ENCODE assay signal across 8 mouse cellular contexts in the genomic region with DNA sequence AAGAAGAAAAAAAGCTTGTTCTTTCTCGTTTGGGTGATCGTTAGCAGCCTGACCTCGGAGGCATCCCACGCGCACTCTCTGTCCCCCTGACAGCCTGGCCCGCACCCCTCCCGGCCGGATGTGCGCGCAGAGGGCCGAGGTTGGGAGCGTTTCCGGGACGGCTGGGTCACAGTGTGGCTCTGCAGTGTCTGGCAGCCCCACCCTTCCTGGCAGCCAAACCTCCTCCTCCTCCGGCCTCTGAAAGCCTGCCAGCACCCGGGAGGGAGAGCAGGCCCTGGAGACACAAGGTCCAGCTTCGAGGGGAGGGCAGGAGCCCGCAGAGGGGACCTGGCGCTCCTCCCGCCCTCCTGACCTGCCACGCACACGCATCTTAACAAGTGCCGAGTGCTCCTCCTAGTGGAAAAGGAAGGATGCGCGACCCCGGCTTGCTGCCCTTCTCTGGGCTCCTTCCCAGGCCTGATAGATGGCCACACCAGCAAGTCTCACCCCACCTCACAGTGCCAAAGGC.
DNase-seq lines count a peak whose midpoint lies in the region; ATAC-seq lines count a peak whose summit lies in the region.

No protein-coding gene starts in this region.

- H3K36me3 ChIP-seq in heart, embryonic 14.5 days (ENCODE audit: control insufficient read depth, insufficient read depth, low read length), result no peaks in the 10 kb centered on the region
- H3K36me3 ChIP-seq in liver, embryonic 12.5 days, result no peaks in the 10 kb centered on the region
- H3K36me3 ChIP-seq in splenic B cell, adult 2 months (ENCODE audit: control insufficient read depth, insufficient read depth, low read length, poor library complexity, severe bottlenecking), result no peaks in the 10 kb centered on the region

- peak; percentile 81 to 83 for DNase-seq in B cell, adult 2 months
- DNase-seq in brain, adult 2 months (ENCODE audit: low read depth, low spot score), result peak; percentile 96
- DNase-seq in fibroblast of lung, adult 2 months (ENCODE audit: low read depth), result peak; percentile 98
- peak; percentile 98 for DNase-seq in kidney, postnatal 14 days
- DNase-seq in naive thymus-derived CD4-positive, alpha-beta T cell, adult 2 months (ENCODE audit: low read depth), result peak; percentile 78
- peak; percentile 84 for DNase-seq in splenic B cell, adult 2 months (ENCODE audit: low read depth, low spot score)

- under 1% methylated on average over 26 of the region's 26 CpGs for WGBS in heart, embryonic 14.5 days
- WGBS in liver, embryonic 12.5 days (ENCODE audit: insufficient replicate concordance), result 1% methylated on average over 26 of the region's 26 CpGs

- peaks cover 46 to 56% of the 10 kb centered on the region in 2 experiments for H3K4me1 ChIP-seq in heart, embryonic 14.5 days (ENCODE audit: control insufficient read depth in 2 of 2, insufficient read depth in 2 of 2, low read length in 2 of 2)
- peaks cover 44% of the 10 kb centered on the region for H3K4me1 ChIP-seq in liver, embryonic 12.5 days

- H3K4me2 ChIP-seq in heart, embryonic 14.5 days (ENCODE audit: low read length), result peak overlapping the region; percentile 65
- peak overlapping the region; percentile 80 for H3K4me2 ChIP-seq in liver, embryonic 12.5 days

- H3K9me3 ChIP-seq in heart, embryonic 14.5 days (ENCODE audit: control insufficient read depth, low read length), result no peaks in the 10 kb centered on the region
- no peaks in the 10 kb centered on the region for H3K9me3 ChIP-seq in liver, embryonic 12.5 days (replicated peaks)

- peaks cover 3% of the 10 kb centered on the region; the same call in 1 of the 2 replicates for H3K27me3 ChIP-seq in heart, embryonic 14.5 days (ENCODE audit: control insufficient read depth, insufficient read depth, low read length)
- H3K27me3 ChIP-seq in liver, embryonic 12.5 days (replicated peaks), result peaks cover 32% of the 10 kb centered on the region
- H3K27me3 ChIP-seq in splenic B cell, adult 2 months (ENCODE audit: control insufficient read depth, insufficient read depth, low read length, poor library complexity, severe bottlenecking), result no peaks in the 10 kb centered on the region

- peak overlapping the region; percentile 58 for H3K9ac ChIP-seq in heart, embryonic 14.5 days (ENCODE audit: low read length)
- H3K9ac ChIP-seq in liver, embryonic 12.5 days, result peak overlapping the region; percentile 46; the same call in 1 of the 2 replicates

- ATAC-seq in heart, embryonic 14.5 days (ENCODE audit: insufficient number of reproducible peaks, insufficient read depth, low FRiP score, low read depth), result peak; percentile 60
- peak; percentile 67 for ATAC-seq in liver, embryonic 12.5 days

- peak overlapping the region; percentile 29 to 39 for H3K4me3 ChIP-seq in heart, embryonic 14.5 days (ENCODE audit: control insufficient read depth in 1 of 2, insufficient read depth in 1 of 2, low read depth in 1 of 2, low read length in 2 of 2)
- peak overlapping the region; percentile 50 for H3K4me3 ChIP-seq in liver, embryonic 12.5 days

- peak overlapping the region; percentile 55 to 82 for H3K27ac ChIP-seq in heart, embryonic 14.5 days (replicated peaks in 1 of 2; ENCODE audit: control insufficient read depth in 1 of 2, insufficient read depth in 1 of 2, low read depth in 2 of 2, low read length in 2 of 2)
- peak overlapping the region; percentile 36; the same call in 1 of the 2 replicates for H3K27ac ChIP-seq in liver, embryonic 12.5 days

Comparison
In these comparisons a context has a peak if more than half of its experiments do, and no peak if none do; other contexts are left out.
1. Peak in every context shown above with its lines: DNase-seq, ATAC-seq, H3K4me3 ChIP-seq and H3K27ac ChIP-seq.